Mouse (Mus musculus): ENCODE data around the gene Scn1b. TPM values are rescaled to one million over a fixed set of nuclear protein-coding genes. Genes with fewer than 3 reads are reported as not detected.

Gene Scn1b
- polyA plus RNA-seq, 1 experiment from 2014 or later, result 13.9 TPM

DNA sequence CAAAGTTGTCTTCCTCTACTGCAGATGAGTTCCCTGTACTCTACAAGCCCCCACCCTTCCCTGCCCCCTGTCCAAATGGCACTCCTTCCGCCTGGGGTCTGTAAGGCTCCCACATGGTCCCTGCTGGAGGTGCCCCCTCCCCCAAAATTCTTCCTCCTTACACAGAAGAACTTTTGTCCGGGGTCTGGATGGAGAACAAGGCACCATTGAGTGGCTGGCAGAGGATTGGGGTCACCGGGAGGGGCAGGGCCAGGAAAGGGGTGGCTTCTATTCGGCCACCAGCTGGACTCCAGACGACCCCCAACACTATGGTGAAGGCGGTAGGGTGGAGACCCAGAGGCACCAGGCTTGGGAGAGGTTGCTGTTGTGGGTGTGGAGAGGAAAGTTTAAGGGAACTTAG, 49.3 kb downstream of the Scn1b start:
- H3K4me3 ChIP-seq (ENCODE audit: inconsistent target), result no peak overlapping the region
- WGBS (ENCODE audit: missing documents), result 83% methylated on average over 6 of the region's 6 CpGs
- H3K36me3 ChIP-seq (ENCODE audit: inconsistent target), result no peaks in the 10 kb centered on the region

DNA sequence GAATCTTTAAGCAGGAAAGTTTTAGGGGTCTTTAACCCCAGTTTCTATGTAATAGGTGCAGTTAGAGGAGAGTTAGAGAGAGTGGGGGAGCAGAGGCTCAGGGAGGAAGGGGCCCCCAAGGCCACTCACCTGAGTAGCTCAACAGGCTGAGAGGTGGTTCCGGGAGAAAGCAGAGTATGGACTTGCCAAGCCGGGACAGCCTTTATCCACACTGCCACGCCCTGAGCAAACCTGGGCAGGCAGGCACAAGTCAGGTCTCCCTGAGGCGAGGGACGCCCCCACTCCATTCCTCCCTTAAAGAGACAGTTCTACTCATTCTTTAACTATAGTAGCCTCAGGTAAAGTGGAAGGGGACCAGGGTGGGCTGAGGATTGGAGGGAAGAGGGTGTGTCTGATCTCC, 50.3 kb downstream of the Scn1b start, which contains the start of gene Fxyd3:
TSS of gene Fxyd3 (minus strand) at position 213 of the 400 bp plus-strand sequence.
- Histone ChIP-seq H3K79me2 (ENCODE audit: inconsistent target) (no peaks in the 10 kb centered on the region), H3K36me3 (ENCODE audit: inconsistent target) (no peaks in the 10 kb centered on the region), H3K4me3 (ENCODE audit: inconsistent target) (no peak within 1 kb of the TSS), H3K27ac (no peak within 1 kb of the TSS)
- WGBS (ENCODE audit: missing documents), result 82% methylated on average over 5 of the region's 5 CpGs

More for the DNA sequence above, 49.3 kb downstream of the Scn1b start:
- Histone ChIP-seq H3K79me2 (ENCODE audit: inconsistent target) (no peaks in the 10 kb centered on the region), H3K27ac (no peak overlapping the region)

DNA sequence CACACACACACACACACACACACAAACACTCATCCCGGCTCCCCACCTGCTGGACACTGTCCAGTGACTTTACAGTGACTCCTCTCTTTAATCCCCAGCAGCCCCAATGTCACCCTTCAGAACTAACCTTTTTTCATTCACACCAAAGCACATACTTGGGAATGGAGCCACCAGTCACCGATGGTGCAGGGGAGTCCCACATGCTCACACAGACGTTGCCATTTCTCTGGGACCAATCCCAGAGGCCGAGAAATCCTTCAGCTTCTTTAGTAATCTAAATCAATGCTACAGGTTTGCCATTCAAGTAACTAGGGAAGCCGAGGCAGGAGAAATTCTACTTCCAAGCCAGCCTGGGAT, 52.1 kb downstream of the Scn1b start:
- no peaks in the 10 kb centered on the region for H3K79me2 ChIP-seq (ENCODE audit: inconsistent target)
- WGBS (ENCODE audit: missing documents), result 86% methylated on average over 4 of the region's 5 CpGs
- H3K27ac ChIP-seq, result no peak overlapping the region
- H3K36me3 ChIP-seq (ENCODE audit: inconsistent target), result no peaks in the 10 kb centered on the region
- H3K4me3 ChIP-seq (ENCODE audit: inconsistent target), result no peak overlapping the region

DNA sequence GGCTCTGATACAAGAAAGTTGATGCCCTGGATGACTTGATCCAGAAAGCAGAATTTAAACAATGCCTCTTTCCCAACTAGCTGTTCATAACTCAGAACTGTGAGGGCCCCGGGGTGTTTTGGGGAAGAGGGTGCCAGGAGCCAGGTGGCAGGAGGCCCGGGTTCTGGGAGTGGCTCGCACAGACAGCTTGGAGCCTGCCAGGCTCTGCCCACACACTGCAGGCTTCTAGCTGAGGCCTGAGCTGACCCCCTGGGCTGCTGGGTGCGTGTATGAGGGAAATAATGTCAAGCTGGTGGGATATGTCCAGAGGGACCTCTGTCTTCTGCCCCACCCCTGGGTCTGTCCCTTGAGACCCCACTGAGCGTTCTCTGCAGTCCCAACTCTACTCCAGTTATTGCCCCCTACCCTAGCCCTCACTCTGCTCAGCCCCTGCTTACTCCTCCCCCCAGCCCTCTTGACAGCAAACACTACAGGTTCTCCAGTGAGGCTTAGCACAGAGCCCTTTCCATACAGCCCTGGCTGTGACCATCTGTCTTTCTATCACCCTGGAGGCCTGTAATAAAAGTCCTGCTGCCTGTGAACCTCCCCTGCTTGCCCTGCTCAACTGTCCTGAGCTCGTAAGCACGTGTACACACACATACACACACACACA, 52.6 kb downstream of the Scn1b start:
- H3K79me2 ChIP-seq (ENCODE audit: inconsistent target), result no peaks in the 10 kb centered on the region
- H3K36me3 ChIP-seq (ENCODE audit: inconsistent target), result no peaks in the 10 kb centered on the region
- no peak overlapping the region for H3K4me3 ChIP-seq (ENCODE audit: inconsistent target)
- 85% methylated on average over 5 of the region's 7 CpGs for WGBS (ENCODE audit: missing documents)
- H3K27ac ChIP-seq, result no peak overlapping the region

DNA sequence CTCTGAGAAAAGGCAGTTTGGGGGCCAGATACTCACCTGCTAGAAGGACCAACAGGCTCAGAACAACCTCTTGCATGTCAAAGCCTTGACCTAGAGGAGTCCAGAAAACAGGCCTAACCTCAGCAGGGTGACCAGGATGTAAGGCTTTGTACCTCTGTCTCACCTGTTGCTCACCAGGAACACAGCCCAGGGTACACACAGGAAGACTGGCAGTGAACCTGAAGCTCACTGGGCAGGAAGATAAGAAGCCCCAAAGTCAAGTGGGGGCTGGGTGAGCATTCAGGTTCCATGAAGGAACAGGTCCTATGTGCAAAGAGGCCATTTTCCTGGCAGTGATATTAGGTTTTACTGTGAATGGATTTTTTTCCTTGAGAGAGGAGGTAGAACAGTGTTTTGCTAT, 53.3 kb downstream of the Scn1b start:
- Histone ChIP-seq H3K4me3 (ENCODE audit: inconsistent target) (no peak overlapping the region), H3K79me2 (ENCODE audit: inconsistent target) (no peaks in the 10 kb centered on the region), H3K27ac (no peak overlapping the region), H3K36me3 (ENCODE audit: inconsistent target) (no peaks in the 10 kb centered on the region)

DNA sequence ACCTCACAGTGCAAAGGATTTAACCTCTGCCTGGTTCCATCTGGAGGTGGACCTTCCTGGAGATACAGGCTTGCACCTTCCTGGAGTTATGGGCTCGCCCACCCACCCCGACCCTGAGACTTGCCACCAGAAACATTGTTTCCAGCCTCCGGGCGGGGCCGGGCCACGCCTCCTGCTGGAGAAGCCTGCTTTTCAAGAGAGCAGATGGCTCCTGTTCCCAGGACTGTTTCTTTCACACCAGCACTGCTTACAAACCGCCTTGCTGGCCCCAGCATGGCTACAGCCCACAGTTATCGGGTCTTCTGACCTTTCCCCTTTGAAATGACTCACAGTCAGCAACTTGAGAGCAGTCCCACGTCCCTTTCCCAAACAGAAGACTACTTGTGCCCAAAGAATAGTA, 54.5 kb downstream of the Scn1b start:
- Histone ChIP-seq H3K4me3 (ENCODE audit: inconsistent target) (no peak overlapping the region), H3K79me2 (ENCODE audit: inconsistent target) (no peaks in the 10 kb centered on the region), H3K36me3 (ENCODE audit: inconsistent target) (no peaks in the 10 kb centered on the region), H3K27ac (no peak overlapping the region)
- 91% methylated on average over 9 of the region's 9 CpGs for WGBS (ENCODE audit: missing documents)

DNA sequence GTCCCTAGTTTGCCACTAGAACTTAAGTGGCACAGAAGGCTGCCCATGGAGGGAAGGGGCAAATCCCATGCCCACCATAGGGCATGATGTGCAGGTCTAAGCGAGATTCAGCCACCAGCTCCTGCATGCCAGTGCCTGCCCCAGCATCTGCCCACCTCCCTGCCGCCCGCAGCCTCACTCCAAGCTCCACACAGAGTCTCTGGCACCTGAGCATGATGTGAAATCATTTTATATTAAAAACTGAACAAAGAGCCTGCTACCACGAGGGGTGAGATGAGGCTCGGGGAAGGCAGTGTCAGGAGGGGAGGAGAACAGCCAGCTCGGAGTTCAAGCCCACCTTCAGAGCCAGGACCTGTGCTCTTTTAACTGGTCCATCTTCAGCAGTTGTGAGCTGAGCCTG, 56.5 kb downstream of the Scn1b start:
- H3K27ac ChIP-seq, result no peak overlapping the region
- H3K36me3 ChIP-seq (ENCODE audit: inconsistent target), result no peaks in the 10 kb centered on the region
- WGBS (ENCODE audit: missing documents), result 88% methylated on average over 6 of the region's 6 CpGs
- H3K79me2 ChIP-seq (ENCODE audit: inconsistent target), result no peaks in the 10 kb centered on the region
- H3K4me3 ChIP-seq (ENCODE audit: inconsistent target), result no peak overlapping the region

DNA sequence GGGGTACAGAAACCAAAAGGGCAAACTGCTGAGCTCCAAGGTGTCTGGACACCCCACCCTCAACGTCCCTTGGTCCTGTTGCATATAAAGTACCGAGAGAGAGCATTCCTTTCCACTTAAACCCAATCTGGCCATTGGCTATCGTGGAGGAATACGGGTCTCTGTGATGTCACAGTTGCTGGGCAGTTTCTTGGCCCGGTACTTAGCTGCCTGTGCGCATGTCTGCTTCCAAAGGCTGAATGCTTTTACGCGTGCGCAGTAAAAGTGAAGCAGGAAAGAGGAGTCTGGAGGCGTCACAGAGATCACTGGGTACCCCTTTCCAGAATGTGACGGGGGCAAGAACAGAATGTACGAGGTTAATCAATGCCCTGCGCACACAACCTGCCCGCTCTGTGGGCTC, 57.3 kb downstream of the Scn1b start:
- no peaks in the 10 kb centered on the region for H3K79me2 ChIP-seq (ENCODE audit: inconsistent target)
- no peaks in the 10 kb centered on the region for H3K36me3 ChIP-seq (ENCODE audit: inconsistent target)
- H3K27ac ChIP-seq, result no peak overlapping the region
- 89% methylated on average over 14 of the region's 14 CpGs for WGBS (ENCODE audit: missing documents)
- no peak overlapping the region for H3K4me3 ChIP-seq (ENCODE audit: inconsistent target)

DNA sequence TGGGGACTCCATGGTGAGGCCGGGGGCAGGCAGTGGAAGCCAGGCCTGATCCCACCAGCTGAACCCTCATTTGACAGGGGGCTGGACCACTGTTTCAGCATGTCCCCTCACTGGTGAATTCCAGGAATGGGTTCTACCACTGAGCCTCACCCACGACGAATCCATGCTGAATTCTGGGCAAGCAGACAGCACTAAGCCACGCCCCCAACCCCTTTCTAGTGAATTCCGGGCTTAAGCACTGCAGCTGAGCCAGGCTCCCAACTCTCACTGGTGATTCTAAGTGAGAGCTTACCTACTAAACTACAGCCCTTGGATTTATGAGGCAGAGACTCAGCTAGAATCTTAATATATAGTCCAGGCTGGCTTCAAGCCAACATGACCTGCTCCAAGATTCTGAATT, 59.0 kb downstream of the Scn1b start:
- 74% methylated on average over 5 of the region's 5 CpGs for WGBS (ENCODE audit: missing documents)
- Histone ChIP-seq H3K79me2 (ENCODE audit: inconsistent target) (no peaks in the 10 kb centered on the region), H3K27ac (no peak overlapping the region), H3K36me3 (ENCODE audit: inconsistent target) (no peaks in the 10 kb centered on the region), H3K4me3 (ENCODE audit: inconsistent target) (no peak overlapping the region)

Other genes with a start within 250 kb of the Scn1b start
- 15.6 to 31.6 TPM (median 22.5 TPM) in 3 replicates for gene Cd22, start 246.7 kb downstream of the Scn1b start, polyA plus RNA-seq (2018)
- 0.43 to 1.9 TPM (median 0.78 TPM) in 3 replicates for gene Mag, start 212.1 kb downstream of the Scn1b start, polyA plus RNA-seq (2018)
- gene Hamp2, start 202.3 kb downstream of the Scn1b start, polyA plus RNA-seq (2018), result not detected in 3 replicates
- not detected in 3 replicates for gene Hamp, start 183.0 kb downstream of the Scn1b start, polyA plus RNA-seq (2018)
- 95.7 to 263 TPM (median 152 TPM) in 3 replicates for gene Usf2, start 170.2 kb downstream of the Scn1b start, polyA plus RNA-seq (2018)
- 0.29 to 2.2 TPM (median 0.38 TPM) in 3 replicates for gene Lsr, start 153.5 kb downstream of the Scn1b start, polyA plus RNA-seq (2018)
- gene Fam187b, start 153.2 kb downstream of the Scn1b start, polyA plus RNA-seq (2018), result 0.21 to 0.26 TPM in 2 of 3 replicates, not detected in the other
- 662 to 1,499 TPM (median 1,028 TPM) in 3 replicates for gene Fxyd5, start 84.5 kb downstream of the Scn1b start, polyA plus RNA-seq (2018)
- not detected in 3 replicates for gene Fxyd7, start 75.5 kb downstream of the Scn1b start, polyA plus RNA-seq (2018)
- not detected in 3 replicates for gene Fxyd1, start 69.8 kb downstream of the Scn1b start, polyA plus RNA-seq (2018)
- gene Lgi4, start 67.7 kb downstream of the Scn1b start, polyA plus RNA-seq (2018), result 0.14 to 0.27 TPM (median 0.22 TPM) in 3 replicates
- not detected in 3 replicates for gene Fxyd3, start 50.3 kb downstream of the Scn1b start, polyA plus RNA-seq (2018)
- gene Hpn, start 11.7 kb downstream of the Scn1b start, polyA plus RNA-seq (2018), result 0.36 to 5.0 TPM (median 0.59 TPM) in 3 replicates
- 30.4 to 56.1 TPM (median 32.6 TPM) in 3 replicates for gene Gramd1a, start 28.9 kb upstream of the Scn1b start, polyA plus RNA-seq (2018)
- not detected in 3 replicates for gene Scgb2b2, start 163.5 kb upstream of the Scn1b start, polyA plus RNA-seq (2018)
- not detected in 3 replicates for gene Scgb1b2, start 164.8 kb upstream of the Scn1b start, polyA plus RNA-seq (2018)
- not detected in 3 replicates for gene Scgb2b3, start 235.1 kb upstream of the Scn1b start, polyA plus RNA-seq (2018)
- not detected in 3 replicates for gene Scgb1b3, start 248.6 kb upstream of the Scn1b start, polyA plus RNA-seq (2018)

Measured in macrophage (primary cell).